Mouse (Mus musculus) neural tube, embryonic 15.5 days (tissue): ENCODE data around the gene Stxbp5l. TPM values are rescaled to one million over a fixed set of nuclear protein-coding genes. Genes with fewer than 3 reads are reported as not detected.
"Not testable (repeated sequence)": the region's sequence is repeated elsewhere in the genome, so short reads cannot be mapped to it uniquely, and the experiment has no call there.

Experiments used
- ATAC-seq: fragments of 200-750 bp; cut with Nextera tagmentation; 2 replicates; pipeline ENCODE4 v1.8.0; 2017; ENCODE audit warnings: mild to moderate bottlenecking, moderate TSS enrichment, moderate library complexity; ENCODE audit not compliant: low FRiP score
- H3K27ac ChIP-seq: fragments of 300-500 bp; sonication (generic); replicated peaks from 2 replicates; pipeline ENCODE4 v1.5.1; 2015; ENCODE audit warnings: mild to moderate bottlenecking, inconsistent platforms
- H3K27me3 ChIP-seq: fragments of 300-500 bp; sonication (generic); replicated peaks from 2 replicates; pipeline ENCODE4 v1.6.1; 2015; ENCODE audit warnings: inconsistent platforms
- H3K36me3 ChIP-seq: fragments of 300-500 bp; sonication (generic); 2 replicates; pipeline ENCODE4 v1.6.1; 2015; ENCODE audit warnings: inconsistent platforms
- H3K4me1 ChIP-seq: fragments of 300-500 bp; sonication (generic); 2 replicates; pipeline ENCODE4 v1.6.1; 2015; ENCODE audit warnings: inconsistent platforms
- H3K4me2 ChIP-seq: fragments of 300-500 bp; sonication (generic); 2 replicates; pipeline ENCODE4 v1.6.1; 2015; ENCODE audit warnings: inconsistent platforms, mild to moderate bottlenecking, moderate library complexity
- H3K4me3 ChIP-seq: fragments of 300-500 bp; sonication (generic); replicated peaks from 2 replicates; pipeline ENCODE4 v1.5.1; 2015; ENCODE audit warnings: mild to moderate bottlenecking, inconsistent platforms
- H3K9ac ChIP-seq: fragments of 300-500 bp; sonication (generic); replicated peaks from 2 replicates; pipeline ENCODE4 v1.6.1; 2015; ENCODE audit warnings: mild to moderate bottlenecking, inconsistent platforms
- H3K9me3 ChIP-seq: fragments of 300-500 bp; sonication (generic); replicated peaks from 2 replicates; pipeline ENCODE4 v1.6.1; 2016; ENCODE audit warnings: inconsistent platforms
- WGBS: fragments of 180-500 bp; shearing (Covaris S2); methylation state at CpG from one replicate; pipeline ENCODE4 v1.1.7; 2015; ENCODE audit warnings: mixed read lengths; 5-methylcytosine and 5-hydroxymethylcytosine counted together
- polyA plus RNA-seq: library from polyadenylated mRNA; unstranded; fragments of >200 nt; fragmentation: Nextera tagmentation; extraction: Ambion mirVana; gene quantifications from 2 replicates; pipeline ENCODE4 v1.2.1, GENCODE M21; 2015

The Stxbp5l gene
- polyA plus RNA-seq, 1 experiment from 2014 or later = 17.7 TPM

DNA sequence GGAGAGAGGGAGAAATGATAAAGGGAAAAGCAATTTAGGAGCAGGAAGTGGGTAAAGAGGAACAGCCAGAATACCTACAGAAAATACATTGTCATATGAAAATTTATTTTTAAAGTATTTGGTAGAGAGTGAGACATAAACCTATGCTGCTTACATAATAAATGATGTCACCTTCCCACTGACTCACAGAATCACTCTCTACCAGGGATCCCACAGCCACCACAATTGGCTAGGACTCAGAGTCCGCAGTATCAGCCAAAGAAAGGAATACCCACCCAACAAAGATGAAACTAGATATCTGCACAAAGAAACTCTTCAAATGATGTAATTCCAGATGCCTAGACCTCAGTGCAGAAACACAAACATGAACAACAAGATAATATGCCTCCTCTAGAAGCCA lies 12.0 kb downstream of the Stxbp5l start:
- ATAC-seq = no peak
- WGBS = 94% methylated on average over 1 of the region's 1 CpGs
- Histone ChIP-seq H3K27me3 (no peaks in the 10 kb centered on the region), H3K9me3 (no peaks in the 10 kb centered on the region), H3K9ac (no peak overlapping the region), H3K4me3 (no peak overlapping the region), H3K4me2 (no peak overlapping the region), H3K27ac (no peak overlapping the region), H3K4me1 (no peaks in the 10 kb centered on the region), H3K36me3 (no peaks in the 10 kb centered on the region)

DNA sequence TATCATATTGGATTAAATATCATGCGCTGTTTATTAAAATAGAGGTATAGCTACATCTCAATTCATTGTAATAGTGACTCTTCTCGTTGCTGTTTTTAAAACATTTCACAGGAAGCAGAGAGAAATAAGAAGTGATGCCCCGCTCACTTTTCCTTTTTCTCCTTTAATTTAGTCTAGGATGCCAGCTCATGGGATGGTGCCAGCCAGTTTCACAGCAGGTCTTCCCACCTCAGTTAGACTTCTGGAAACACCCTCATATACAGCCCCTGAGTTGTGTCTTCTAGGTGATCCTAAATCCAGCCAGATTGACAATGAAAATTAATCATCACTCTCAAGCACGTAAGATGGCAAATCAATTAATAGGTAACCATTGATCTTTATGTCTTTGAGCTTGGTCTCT lies 17.3 kb downstream of the Stxbp5l start:
- Histone ChIP-seq H3K27me3 (no peaks in the 10 kb centered on the region), H3K4me1 (no peaks in the 10 kb centered on the region), H3K9ac (no peak overlapping the region), H3K36me3 (no peaks in the 10 kb centered on the region), H3K4me2 (no peak overlapping the region), H3K9me3 (no peaks in the 10 kb centered on the region), H3K4me3 (no peak overlapping the region), H3K27ac (no peak overlapping the region)
- no peak for ATAC-seq
- WGBS = 94% methylated on average over 4 of the region's 4 CpGs

DNA sequence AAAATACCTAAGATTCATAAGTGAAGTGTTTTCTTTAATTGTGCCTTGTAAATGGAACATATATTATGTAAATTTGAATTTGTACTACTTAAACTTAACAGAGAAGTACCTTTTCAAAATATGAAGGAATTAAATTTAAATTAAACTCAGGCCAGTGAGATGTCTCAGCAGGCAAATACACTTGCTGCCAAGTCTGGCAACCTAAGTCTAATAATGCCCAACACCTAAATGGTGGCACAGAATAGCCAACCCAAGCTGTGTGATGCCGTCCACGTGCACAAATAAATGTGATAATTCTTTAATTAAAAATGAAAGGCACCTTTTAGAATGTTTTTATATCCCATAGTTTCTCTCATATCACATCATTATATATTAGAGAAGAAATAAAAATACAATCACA lies 20.8 kb downstream of the Stxbp5l start:
- ATAC-seq = no peak
- H3K9me3 ChIP-seq = no peaks in the 10 kb centered on the region
- no peak overlapping the region for H3K4me3 ChIP-seq
- no peak overlapping the region for H3K9ac ChIP-seq
- H3K27me3 ChIP-seq = no peaks in the 10 kb centered on the region
- H3K4me1 ChIP-seq = no peaks in the 10 kb centered on the region
- no peak overlapping the region for H3K27ac ChIP-seq
- no peak overlapping the region for H3K4me2 ChIP-seq
- no peaks in the 10 kb centered on the region for H3K36me3 ChIP-seq
- WGBS = 77% methylated on average over 2 of the region's 2 CpGs

DNA sequence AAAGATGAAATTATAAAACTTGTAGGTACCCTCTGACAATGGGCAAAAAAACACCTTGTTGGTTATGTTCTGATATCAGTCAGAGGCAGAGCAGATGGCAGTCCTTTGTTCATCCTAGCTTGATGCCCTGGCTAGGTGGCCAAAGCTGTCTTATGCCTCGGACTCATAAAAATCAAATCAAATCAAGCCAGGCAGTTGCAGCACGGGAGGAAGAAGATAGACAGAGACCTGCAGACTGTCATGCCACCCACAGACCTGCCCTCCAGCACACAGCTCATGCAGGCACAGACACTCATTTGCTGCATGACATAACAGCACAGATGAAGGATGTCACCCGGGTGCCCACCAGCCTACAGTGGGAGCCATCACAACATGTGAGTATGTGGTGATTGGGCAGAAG lies 29.1 kb downstream of the Stxbp5l start:
- no peak for ATAC-seq
- Histone ChIP-seq H3K4me2 (no peak overlapping the region), H3K27me3 (no peaks in the 10 kb centered on the region), H3K9me3 (no peaks in the 10 kb centered on the region), H3K4me1 (no peaks in the 10 kb centered on the region), H3K9ac (no peak overlapping the region), H3K36me3 (no peaks in the 10 kb centered on the region), H3K27ac (no peak overlapping the region), H3K4me3 (no peak overlapping the region)
- WGBS = 91% methylated on average over 3 of the region's 3 CpGs

DNA sequence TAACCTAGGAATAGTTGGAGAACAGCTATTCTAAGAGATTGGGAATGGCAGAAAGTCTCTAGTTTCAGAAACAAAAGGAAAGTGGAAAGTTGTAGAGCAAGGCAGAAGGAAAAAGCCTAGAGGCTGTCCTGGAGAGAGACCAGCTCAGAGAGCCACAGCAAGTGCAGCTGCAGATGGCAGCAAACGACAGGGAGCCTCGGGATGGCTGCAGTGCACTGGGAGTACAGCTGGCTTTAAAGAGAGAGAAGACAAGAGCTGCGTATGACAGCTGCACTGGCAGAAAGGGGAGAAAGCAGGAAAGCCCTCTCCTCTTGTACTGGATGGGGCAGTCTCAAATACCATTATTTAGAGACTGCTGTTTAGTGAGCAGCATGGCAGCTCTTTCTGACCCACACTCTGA lies 37.7 kb downstream of the Stxbp5l start:
- Histone ChIP-seq H3K9me3 (no peaks in the 10 kb centered on the region), H3K9ac (0 out of 2 replicates have a peak overlapping the region, but pooled peaks have one; percentile 3), H3K27ac (no peak overlapping the region), H3K4me2 (no peak overlapping the region), H3K4me3 (no peak overlapping the region), H3K27me3 (no peaks in the 10 kb centered on the region), H3K4me1 (peaks cover 5% of the 10 kb centered on the region; the same call in 1 of the 2 replicates), H3K36me3 (no peaks in the 10 kb centered on the region)
- 9% methylated on average over 3 of the region's 3 CpGs for whole genome bisulfite sequencing
- peak; percentile 80; the same call in 1 of the 2 replicates for ATAC-seq

DNA sequence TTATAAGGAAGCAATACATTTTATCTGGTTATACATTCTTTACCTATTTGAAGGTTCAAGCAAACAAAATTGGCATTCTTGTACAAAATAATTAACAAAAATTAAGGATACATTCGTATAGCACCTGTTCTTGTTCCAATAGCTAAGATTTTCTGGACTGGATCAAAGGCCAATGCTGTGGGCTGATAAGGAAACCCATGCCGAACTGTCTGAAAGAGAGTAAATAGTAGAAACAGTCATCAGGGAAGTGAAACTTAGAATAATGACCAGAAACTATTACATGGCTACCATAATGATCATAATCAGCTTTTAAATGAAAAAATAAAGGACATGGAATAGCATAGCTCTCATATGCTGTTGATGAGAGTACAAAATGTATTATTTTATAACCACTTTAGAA lies 39.8 kb downstream of the Stxbp5l start:
- Histone ChIP-seq H3K4me2 (no peak overlapping the region), H3K36me3 (no peaks in the 10 kb centered on the region), H3K27ac (no peak overlapping the region), H3K27me3 (no peaks in the 10 kb centered on the region), H3K4me3 (no peak overlapping the region), H3K9ac (no peak overlapping the region), H3K4me1 (peaks cover 5% of the 10 kb centered on the region; the same call in 1 of the 2 replicates), H3K9me3 (no peaks in the 10 kb centered on the region)
- 62% methylated on average over 2 of the region's 2 CpGs for WGBS
- no peak for ATAC-seq

DNA sequence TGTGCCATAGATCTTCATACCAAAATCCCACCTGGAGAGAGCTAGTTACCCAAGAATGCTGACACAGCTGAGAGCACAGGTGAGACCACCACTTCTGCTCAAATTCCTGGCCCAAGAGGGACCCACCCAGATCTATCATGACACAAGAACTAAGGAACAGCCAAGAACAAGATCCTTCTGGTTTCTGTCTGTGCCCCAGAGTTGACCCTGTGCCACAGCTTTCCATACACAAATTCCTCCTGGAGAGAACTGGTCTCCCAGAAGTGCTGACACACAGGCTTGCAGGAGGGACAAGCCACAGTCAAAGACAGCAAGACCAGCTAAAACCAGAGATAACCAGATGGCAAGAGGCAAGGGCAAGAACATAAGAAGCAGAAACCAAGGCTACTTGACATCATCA lies 43.3 kb downstream of the Stxbp5l start:
- not testable (repeated sequence) for H3K36me3 ChIP-seq, ATAC-seq, H3K9ac ChIP-seq, H3K9me3 ChIP-seq, H3K27me3 ChIP-seq, H3K27ac ChIP-seq, H3K4me2 ChIP-seq, H3K4me1 ChIP-seq, H3K4me3 ChIP-seq

DNA sequence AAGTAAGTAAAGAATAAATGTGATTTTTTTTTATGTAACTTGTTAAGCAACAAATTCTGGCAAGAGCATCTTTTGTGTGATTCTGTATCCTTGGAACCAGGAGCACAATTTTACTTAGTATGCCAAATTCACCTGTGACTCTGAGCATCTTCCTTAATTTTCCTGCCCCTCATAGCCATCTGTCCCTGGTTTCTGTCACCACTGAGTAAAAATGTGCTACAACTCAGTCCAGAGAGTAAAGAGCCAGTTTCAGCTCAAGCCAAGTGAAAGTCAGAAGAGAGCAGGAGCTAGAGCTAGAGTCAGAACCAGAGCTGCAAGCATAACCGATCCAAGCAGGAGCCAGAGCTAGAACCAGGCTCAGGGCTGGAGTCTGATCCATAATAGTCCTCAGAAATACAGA lies 46.6 kb downstream of the Stxbp5l start:
- no peaks in the 10 kb centered on the region for H3K36me3 ChIP-seq
- 100% methylated on average over 1 of the region's 1 CpGs for whole genome bisulfite sequencing
- H3K27ac ChIP-seq = no peak overlapping the region
- H3K9me3 ChIP-seq = no peaks in the 10 kb centered on the region
- H3K4me1 ChIP-seq = no peaks in the 10 kb centered on the region
- ATAC-seq = no peak
- H3K27me3 ChIP-seq = no peaks in the 10 kb centered on the region
- H3K9ac ChIP-seq = no peak overlapping the region
- no peak overlapping the region for H3K4me3 ChIP-seq
- H3K4me2 ChIP-seq = no peak overlapping the region

DNA sequence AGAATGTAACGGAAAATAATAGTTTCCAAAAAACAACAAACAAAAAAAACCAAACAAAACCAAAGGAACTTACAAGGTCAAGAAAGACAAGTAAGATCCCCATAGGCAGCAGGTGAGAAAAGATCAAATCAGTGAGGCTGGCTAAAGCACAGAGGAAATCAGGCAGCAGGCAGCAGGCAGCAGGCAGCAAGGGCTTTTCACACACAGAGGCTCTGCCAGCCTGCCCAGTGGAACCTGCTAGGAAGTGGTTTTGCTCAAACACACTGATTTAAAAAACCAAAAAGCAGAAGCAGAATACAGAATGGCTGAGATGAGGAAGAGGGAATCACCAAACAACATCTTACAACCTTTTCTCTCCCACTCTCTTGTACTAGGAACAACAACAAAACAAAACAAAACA lies 47.2 kb downstream of the Stxbp5l start:
- Histone ChIP-seq H3K27ac (no peak overlapping the region), H3K27me3 (no peaks in the 10 kb centered on the region), H3K4me1 (no peaks in the 10 kb centered on the region), H3K4me3 (no peak overlapping the region), H3K4me2 (no peak overlapping the region), H3K9ac (no peak overlapping the region), H3K36me3 (no peaks in the 10 kb centered on the region), H3K9me3 (no peaks in the 10 kb centered on the region)
- ATAC-seq = no peak
- WGBS = 96% methylated on average over 1 of the region's 1 CpGs

DNA sequence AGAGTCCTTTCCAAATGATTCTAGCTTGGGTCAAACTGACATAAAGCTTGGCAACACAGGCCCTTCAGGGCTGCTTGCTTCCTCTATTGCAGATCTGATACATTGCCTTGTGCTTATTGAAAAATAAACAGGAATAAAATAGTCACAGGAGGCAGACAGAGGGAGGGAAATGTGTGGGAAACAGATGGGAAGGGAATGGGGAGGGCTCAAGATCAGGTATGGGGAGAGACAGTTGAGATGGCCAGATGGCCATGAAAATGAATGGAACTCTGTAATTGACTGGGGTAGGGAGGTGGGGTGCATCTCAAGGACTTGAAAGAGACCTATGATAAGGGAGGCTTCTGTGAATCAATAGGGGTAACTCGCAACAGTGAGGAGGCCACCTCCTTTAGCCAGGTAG lies 80.3 kb downstream of the Stxbp5l start:
- Histone ChIP-seq H3K4me1 (no peaks in the 10 kb centered on the region), H3K27me3 (no peaks in the 10 kb centered on the region), H3K9ac (no peak overlapping the region), H3K4me3 (no peak overlapping the region), H3K27ac (no peak overlapping the region), H3K9me3 (no peaks in the 10 kb centered on the region), H3K4me2 (no peak overlapping the region), H3K36me3 (no peaks in the 10 kb centered on the region)
- ATAC-seq = no peak
- 100% methylated on average over 1 of the region's 1 CpGs for WGBS

DNA sequence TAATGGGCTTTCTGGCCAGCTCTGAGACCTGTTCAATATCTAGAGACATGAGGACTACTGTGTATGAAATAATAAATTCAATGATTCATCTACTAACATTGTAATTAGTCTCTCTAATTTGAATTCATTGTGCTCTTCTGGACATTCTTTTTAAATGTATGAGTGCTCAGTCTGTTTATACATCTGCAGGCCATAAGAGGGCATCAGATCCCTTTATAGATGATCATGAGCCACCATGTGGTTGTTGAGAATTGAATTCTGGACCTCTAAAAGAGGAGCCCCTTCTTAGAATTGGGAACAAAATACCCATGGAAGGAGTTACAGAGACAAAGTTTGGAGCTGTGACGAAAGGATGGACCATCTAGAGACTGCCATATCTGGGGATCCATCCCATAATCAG lies 92.2 kb downstream of the Stxbp5l start:
- H3K27ac ChIP-seq = no peak overlapping the region
- H3K4me1 ChIP-seq = no peaks in the 10 kb centered on the region
- no peak overlapping the region for H3K4me3 ChIP-seq
- H3K9ac ChIP-seq = no peak overlapping the region
- H3K27me3 ChIP-seq = no peaks in the 10 kb centered on the region
- no peak overlapping the region for H3K4me2 ChIP-seq
- H3K9me3 ChIP-seq = no peaks in the 10 kb centered on the region
- no peak for ATAC-seq
- WGBS = 48% methylated on average over 1 of the region's 1 CpGs
- H3K36me3 ChIP-seq = no peaks in the 10 kb centered on the region

DNA sequence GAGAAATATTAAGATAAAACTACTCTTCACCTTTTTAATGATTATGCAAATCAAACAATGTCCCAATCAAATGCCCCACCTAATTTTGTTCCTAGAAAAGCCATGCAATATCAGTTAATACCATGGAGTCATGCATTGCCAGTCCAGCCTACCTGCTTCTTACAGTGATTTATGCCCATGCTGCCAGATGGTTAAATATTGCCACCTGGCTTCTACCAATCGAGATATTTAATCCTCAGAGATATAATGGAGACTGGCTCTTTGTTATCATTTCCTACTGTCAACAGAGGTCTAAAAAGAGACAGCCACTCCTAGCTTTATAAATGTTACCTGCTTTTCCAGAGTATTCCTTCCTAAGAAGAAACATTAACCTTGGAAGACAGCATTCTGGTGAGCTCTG lies 104.6 kb downstream of the Stxbp5l start:
- H3K9ac ChIP-seq = no peak overlapping the region
- no peak overlapping the region for H3K4me3 ChIP-seq
- no peak for ATAC-seq
- H3K36me3 ChIP-seq = no peaks in the 10 kb centered on the region
- WGBS = 52% methylated on average over 1 of the region's 1 CpGs
- no peaks in the 10 kb centered on the region for H3K27me3 ChIP-seq
- H3K4me2 ChIP-seq = no peak overlapping the region
- H3K27ac ChIP-seq = no peak overlapping the region
- no peaks in the 10 kb centered on the region for H3K9me3 ChIP-seq
- no peaks in the 10 kb centered on the region for H3K4me1 ChIP-seq

DNA sequence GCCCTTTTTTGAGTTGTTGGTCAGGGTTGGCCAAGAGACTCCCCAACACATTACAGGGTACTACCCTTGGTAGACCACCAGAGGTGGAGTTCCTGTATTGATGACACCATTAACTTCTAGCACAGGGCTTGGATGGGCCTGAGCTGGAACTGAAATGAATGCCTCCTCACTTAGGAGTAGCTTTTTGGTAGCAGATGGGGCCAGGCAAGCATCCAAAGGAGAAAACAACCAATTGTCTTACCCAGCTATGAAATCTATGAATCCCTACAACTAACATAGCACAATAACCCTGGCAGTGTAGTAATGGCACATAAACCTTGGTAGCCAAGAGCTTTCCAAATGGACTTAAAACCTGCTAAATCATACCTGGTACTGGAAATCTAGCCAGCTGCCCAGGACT lies 111.1 kb downstream of the Stxbp5l start:
- ATAC-seq = no peak
- no peak overlapping the region for H3K27ac ChIP-seq
- no peaks in the 10 kb centered on the region for H3K4me1 ChIP-seq
- H3K36me3 ChIP-seq = no peaks in the 10 kb centered on the region
- no peak overlapping the region for H3K9ac ChIP-seq
- no peaks in the 10 kb centered on the region for H3K9me3 ChIP-seq
- no peaks in the 10 kb centered on the region for H3K27me3 ChIP-seq
- H3K4me3 ChIP-seq = no peak overlapping the region
- no peak overlapping the region for H3K4me2 ChIP-seq
